Mouse (Mus musculus): ENCODE data around the gene Apoh. TPM values are rescaled to one million over a fixed set of nuclear protein-coding genes. Genes with fewer than 3 reads are reported as not detected.

The Apoh gene
- polyA plus RNA-seq, 1 experiment from 2014 or later: 2.0 TPM

DNA sequence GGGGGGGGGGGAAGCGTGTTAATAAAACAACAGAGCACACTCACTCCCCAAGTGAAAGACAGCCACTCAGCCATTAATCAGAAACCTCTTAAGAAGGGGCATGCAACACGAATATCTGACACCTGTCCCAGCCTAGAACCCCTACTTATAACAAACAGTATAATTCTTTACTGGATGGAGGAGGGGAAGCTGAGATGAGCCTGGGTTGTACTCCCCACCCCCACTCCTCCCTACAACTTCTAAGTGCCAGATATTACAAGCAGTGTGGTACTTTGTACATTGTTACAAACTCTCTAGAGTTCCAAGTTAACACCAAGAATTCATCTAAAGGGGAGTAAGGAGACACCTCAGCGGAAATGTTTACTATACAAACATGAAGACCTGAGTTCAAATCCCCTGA lies 8.5 kb upstream of the Apoh start:
- H3K4me1 ChIP-seq: peaks cover 18% of the 10 kb centered on the region
- H3K27ac ChIP-seq: no peak overlapping the region
- 44% methylated on average over 3 of the region's 3 CpGs for WGBS
- ATAC-seq (ENCODE audit: insufficient number of reproducible peaks, low FRiP score, low TSS enrichment, low read depth): no peak
- no peak overlapping the region for H3K4me3 ChIP-seq
- H3K36me3 ChIP-seq: 0 out of 2 replicates have a peak, but pooled peaks cover 3% of the 10 kb centered on the region
- H3K4me2 ChIP-seq: no peak overlapping the region
- H3K9ac ChIP-seq: no peak overlapping the region
- no peaks in the 10 kb centered on the region for H3K27me3 ChIP-seq
- no peaks in the 10 kb centered on the region for H3K9me3 ChIP-seq

DNA sequence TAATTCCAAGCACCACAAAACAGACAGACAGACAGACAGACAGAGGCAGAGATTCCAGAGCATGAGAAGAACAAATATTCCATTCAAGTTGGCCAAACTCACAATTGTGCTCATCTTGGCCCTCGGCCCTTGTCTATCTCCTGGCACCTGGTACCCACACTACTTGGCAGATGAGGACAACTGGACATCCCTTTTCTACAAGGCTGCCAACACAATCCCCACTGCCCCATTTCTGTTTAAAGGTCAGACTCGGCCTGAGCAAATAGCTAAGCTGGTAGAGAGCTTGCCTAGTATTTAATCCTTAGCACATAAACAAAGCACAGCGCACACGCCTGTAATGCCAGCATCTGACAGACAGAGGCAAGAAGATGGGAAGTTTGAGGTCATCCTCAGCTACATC lies 7.6 kb upstream of the Apoh start:
- Histone ChIP-seq H3K27ac (no peak overlapping the region), H3K9ac (no peak overlapping the region), H3K9me3 (no peaks in the 10 kb centered on the region), H3K4me2 (no peak overlapping the region), H3K4me3 (no peak overlapping the region), H3K4me1 (peaks cover 18% of the 10 kb centered on the region), H3K27me3 (no peaks in the 10 kb centered on the region), H3K36me3 (0 out of 2 replicates have a peak, but pooled peaks cover 3% of the 10 kb centered on the region)
- ATAC-seq (ENCODE audit: insufficient number of reproducible peaks, low FRiP score, low TSS enrichment, low read depth): no peak
- 91% methylated on average over 4 of the region's 4 CpGs for WGBS

DNA sequence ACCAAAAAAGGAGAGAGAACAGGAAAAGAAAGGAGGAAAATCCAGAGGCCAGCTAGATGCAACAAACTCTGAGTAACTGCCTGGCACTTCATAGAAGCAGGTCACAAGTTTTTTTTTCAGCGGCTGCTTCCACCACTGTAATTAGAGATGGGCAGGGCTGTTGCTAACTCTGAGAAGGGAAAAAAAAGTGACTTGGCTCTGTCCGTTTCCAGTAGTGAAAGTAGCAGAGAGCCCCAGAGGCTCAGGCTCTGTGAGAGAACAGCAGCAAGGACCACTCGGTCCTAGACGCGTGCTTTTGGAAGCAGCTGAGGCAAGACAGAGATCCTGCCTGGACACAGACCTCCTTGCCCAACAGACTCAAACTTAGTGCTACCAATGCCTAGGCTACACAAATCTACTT lies 6.7 kb upstream of the Apoh start:
- Histone ChIP-seq H3K27ac (no peak overlapping the region), H3K36me3 (0 out of 2 replicates have a peak, but pooled peaks cover 3% of the 10 kb centered on the region), H3K4me3 (no peak overlapping the region), H3K9ac (no peak overlapping the region), H3K27me3 (no peaks in the 10 kb centered on the region), H3K4me1 (peaks cover 18% of the 10 kb centered on the region), H3K4me2 (no peak overlapping the region), H3K9me3 (no peaks in the 10 kb centered on the region)
- WGBS: 9% methylated on average over 5 of the region's 5 CpGs
- no peak for ATAC-seq (ENCODE audit: insufficient number of reproducible peaks, low FRiP score, low TSS enrichment, low read depth)

DNA sequence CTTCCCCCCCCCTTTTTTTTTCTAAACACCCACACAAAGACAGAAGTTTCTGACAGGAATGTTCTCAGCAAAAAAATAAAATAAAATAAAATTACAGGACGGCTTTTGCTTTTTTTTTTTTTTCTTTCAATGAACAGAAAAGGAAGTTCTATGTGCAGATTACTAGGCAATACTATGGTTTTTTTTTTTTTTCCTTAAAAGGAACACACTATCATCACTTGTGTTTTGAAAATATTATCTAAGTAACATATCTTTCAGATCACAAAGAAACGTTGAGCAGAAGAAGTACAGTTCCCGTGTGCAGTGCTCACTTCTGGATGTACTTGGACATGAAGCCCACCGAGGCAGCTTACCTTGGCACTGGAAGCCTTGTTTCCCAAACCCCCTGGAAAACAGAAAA lies 2.9 kb upstream of the Apoh start:
- H3K36me3 ChIP-seq: 0 out of 2 replicates have a peak, but pooled peaks cover 3% of the 10 kb centered on the region
- no peaks in the 10 kb centered on the region for H3K9me3 ChIP-seq
- no peak overlapping the region for H3K9ac ChIP-seq
- H3K27me3 ChIP-seq: no peaks in the 10 kb centered on the region
- H3K4me3 ChIP-seq: no peak overlapping the region
- no peak overlapping the region for H3K4me2 ChIP-seq
- peaks cover 25% of the 10 kb centered on the region for H3K4me1 ChIP-seq
- no peak overlapping the region for H3K27ac ChIP-seq
- 88% methylated on average over 4 of the region's 4 CpGs for WGBS
- ATAC-seq (ENCODE audit: insufficient number of reproducible peaks, low FRiP score, low TSS enrichment, low read depth): no peak

DNA sequence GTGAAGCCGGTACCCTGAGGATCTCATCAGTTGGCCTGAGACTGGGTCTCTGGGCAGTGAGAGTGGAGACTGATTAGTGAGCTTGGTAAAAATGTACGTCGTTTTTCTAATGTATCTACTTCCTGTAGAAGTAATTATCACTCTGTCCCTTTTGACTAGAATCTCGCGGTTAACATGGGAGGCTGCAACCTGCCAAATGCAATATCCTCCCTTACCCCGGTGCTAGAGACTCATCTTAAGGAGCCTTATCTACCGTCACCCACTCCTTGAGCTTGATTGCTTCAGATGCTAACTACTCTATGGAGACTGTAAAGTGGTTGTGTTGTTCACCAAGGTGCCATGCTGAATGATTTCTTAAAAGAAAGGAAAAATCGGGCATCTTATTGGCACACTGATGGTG lies 1.4 kb upstream of the Apoh start:
- 52% methylated on average over 8 of the region's 8 CpGs for WGBS
- H3K9ac ChIP-seq: no peak overlapping the region

DNA sequence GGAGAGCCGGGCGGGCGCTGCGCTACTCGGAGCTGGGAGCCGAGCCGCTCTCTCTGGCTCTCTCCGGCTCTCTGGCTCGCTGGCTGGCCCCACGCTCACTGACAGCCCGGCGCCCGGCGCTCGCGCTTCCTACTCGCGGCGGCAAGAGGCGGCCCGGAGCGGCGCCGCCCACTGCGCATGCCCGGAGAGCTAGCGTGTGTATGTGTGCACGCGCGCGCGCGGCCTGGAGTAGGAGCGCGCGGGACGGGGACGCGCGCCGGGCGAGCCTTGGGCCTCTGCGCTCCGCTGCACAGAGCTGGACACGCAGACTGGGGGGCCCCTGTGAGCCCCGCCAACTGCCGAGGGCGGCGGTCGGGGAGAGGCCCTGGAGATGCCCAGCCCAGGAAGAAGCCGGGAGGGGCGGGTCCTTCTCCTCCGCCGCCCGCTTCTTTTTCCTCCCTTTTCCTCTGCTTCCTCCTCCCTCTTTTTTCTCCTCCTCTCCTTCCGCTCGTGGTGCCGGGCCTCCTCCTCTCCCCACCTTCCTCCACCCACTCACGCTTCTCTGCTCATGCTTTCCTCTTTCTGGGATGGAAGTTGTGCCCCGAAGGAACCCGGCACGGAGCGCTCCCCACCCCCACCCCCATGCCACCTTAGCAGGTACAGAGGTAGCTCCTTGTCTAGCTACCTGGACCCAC lies 772 bp downstream of the Apoh start, which contains the start of gene Prkca:
Gene Prkca, minus strand, starts transcription at position 140 of the 674 bp plus-strand sequence.
- H3K4me2 ChIP-seq: peak within 1 kb of the TSS; percentile 94
- peak within 1 kb of the TSS; percentile 77 for H3K4me3 ChIP-seq
- H3K9me3 ChIP-seq: no peaks in the 10 kb centered on the region
- peak within 1 kb of the TSS; percentile 86 for H3K27ac ChIP-seq
- H3K9ac ChIP-seq: peak within 1 kb of the TSS; percentile 72
- H3K4me1 ChIP-seq: peaks cover 18% of the 10 kb centered on the region
- H3K27me3 ChIP-seq: 0 out of 2 replicates have a peak, but pooled peaks cover 5% of the 10 kb centered on the region
- ATAC-seq (ENCODE audit: insufficient number of reproducible peaks, low FRiP score, low TSS enrichment, low read depth): peak; percentile 92
- H3K36me3 ChIP-seq: no peaks in the 10 kb centered on the region
- WGBS: under 1% methylated on average over 58 of the region's 63 CpGs

More for the DNA sequence above, 1.4 kb upstream of the Apoh start:
- H3K36me3 ChIP-seq: 0 out of 2 replicates have a peak, but pooled peaks cover 3% of the 10 kb centered on the region
- H3K4me1 ChIP-seq: peaks cover 18% of the 10 kb centered on the region
- no peak for ATAC-seq (ENCODE audit: insufficient number of reproducible peaks, low FRiP score, low TSS enrichment, low read depth)
- H3K4me2 ChIP-seq: peak overlapping the region; percentile 94; the same call in 1 of the 2 replicates
- H3K27ac ChIP-seq: no peak overlapping the region
- H3K27me3 ChIP-seq: 0 out of 2 replicates have a peak, but pooled peaks cover 5% of the 10 kb centered on the region
- H3K9me3 ChIP-seq: no peaks in the 10 kb centered on the region
- peak overlapping the region; percentile 77 for H3K4me3 ChIP-seq

DNA sequence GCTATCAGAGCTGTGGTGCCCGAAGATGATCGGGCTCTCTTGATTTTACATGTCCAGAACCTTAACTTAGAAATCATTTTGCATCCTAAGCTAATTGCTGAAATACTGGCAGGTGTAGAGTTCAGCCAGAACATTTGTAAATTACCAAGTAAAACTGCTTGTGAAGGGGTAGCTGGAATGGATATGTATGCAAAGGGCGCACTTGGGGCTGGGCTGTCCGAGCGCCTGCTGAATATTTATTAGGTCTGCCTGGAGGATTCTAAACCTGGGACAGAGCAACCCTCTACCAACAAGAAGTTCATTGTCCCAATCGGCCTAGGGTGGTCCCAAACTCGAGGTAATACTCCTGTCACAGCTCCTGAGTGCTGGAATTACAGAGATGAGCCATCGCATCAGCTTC lies 1.6 kb downstream of the Apoh start:
- Histone ChIP-seq H3K9ac (no peak overlapping the region), H3K4me1 (peaks cover 18% of the 10 kb centered on the region), H3K36me3 (no peaks in the 10 kb centered on the region), H3K4me3 (peak overlapping the region; percentile 77), H3K27me3 (0 out of 2 replicates have a peak, but pooled peaks cover 5% of the 10 kb centered on the region), H3K4me2 (peak overlapping the region; percentile 94), H3K27ac (0 out of 2 replicates have a peak overlapping the region, but pooled peaks have one; percentile 86), H3K9me3 (no peaks in the 10 kb centered on the region)
- WGBS: 57% methylated on average over 8 of the region's 8 CpGs
- no peak for ATAC-seq (ENCODE audit: insufficient number of reproducible peaks, low FRiP score, low TSS enrichment, low read depth)

DNA sequence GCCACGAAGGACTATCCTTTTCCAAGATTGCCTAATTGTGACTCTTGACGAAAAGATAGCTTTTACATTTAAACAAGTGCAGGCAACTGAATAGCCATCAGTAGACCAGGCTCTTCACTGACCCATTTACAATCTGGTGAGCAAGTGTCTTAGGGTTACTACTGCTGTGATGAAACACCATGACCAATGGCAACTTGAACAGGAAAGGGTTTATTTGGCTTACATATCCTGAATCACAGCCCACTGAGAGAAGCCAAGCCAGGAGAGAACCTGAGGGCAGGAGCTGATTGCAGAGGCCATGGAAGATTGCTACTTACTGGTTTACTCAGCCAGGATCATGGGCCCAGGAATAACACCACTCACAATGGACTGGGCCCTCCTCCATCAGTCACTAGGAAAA lies 2.2 kb downstream of the Apoh start:
- H3K4me2 ChIP-seq: no peak overlapping the region
- H3K27ac ChIP-seq: no peak overlapping the region
- H3K9ac ChIP-seq: no peak overlapping the region
- H3K9me3 ChIP-seq: no peaks in the 10 kb centered on the region
- H3K4me3 ChIP-seq: no peak overlapping the region
- peaks cover 18% of the 10 kb centered on the region for H3K4me1 ChIP-seq
- H3K36me3 ChIP-seq: no peaks in the 10 kb centered on the region
- WGBS: 91% methylated on average over 2 of the region's 2 CpGs
- ATAC-seq (ENCODE audit: insufficient number of reproducible peaks, low FRiP score, low TSS enrichment, low read depth): no peak
- 0 out of 2 replicates have a peak, but pooled peaks cover 5% of the 10 kb centered on the region for H3K27me3 ChIP-seq

DNA sequence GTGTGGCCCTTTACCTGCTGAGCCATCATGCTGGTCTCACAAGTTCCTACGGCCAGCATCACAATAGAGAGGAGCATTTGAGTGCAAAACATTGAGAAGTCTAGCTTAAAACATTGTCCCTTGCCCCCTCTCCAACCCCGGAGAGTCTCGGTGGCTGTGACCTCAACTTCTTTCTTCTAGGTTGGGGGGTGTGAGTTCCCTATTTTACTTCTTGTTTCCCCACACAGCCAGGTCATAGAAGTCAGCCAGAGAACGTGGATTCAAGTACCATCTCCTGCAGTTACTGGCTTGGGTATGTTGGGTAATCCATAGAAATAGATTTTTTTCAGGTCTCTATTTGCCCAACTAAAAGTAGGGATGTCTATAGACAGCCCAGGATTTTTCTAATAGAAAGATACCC lies 7.6 kb downstream of the Apoh start:
- H3K27me3 ChIP-seq: 0 out of 2 replicates have a peak, but pooled peaks cover 5% of the 10 kb centered on the region
- no peaks in the 10 kb centered on the region for H3K9me3 ChIP-seq
- 86% methylated on average over 4 of the region's 4 CpGs for WGBS
- no peak overlapping the region for H3K4me2 ChIP-seq
- H3K27ac ChIP-seq: no peak overlapping the region
- no peak overlapping the region for H3K4me3 ChIP-seq
- no peak overlapping the region for H3K9ac ChIP-seq
- H3K4me1 ChIP-seq: no peaks in the 10 kb centered on the region
- no peaks in the 10 kb centered on the region for H3K36me3 ChIP-seq
- ATAC-seq (ENCODE audit: insufficient number of reproducible peaks, low FRiP score, low TSS enrichment, low read depth): no peak

DNA sequence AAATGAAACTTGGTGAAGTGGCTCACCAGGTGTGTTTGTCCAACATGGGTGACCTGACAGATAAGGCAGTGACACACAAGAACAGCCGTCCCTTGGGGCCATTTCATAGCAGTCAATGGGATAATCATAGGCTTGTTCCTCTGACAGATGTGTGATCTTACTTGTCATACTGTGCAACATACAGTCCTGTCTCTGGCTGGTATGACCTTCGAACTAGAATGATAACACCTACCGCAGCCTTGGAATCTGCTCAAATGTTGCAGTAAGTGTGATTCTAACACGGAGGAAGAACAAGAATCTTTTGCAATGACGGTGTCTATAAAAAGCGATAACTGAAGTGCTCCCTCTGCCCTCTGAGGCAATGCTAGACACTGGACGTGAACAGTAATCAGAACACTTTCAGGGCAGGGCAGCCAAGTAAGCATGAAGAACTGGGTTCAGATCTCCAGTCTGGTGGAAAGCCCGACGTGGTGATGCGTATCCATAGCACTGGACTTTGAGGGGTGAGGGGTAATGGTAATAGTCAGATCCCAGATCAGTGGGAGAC lies 9.8 kb downstream of the Apoh start:
- H3K4me3 ChIP-seq: no peak overlapping the region
- WGBS: 88% methylated on average over 10 of the region's 10 CpGs
- no peak overlapping the region for H3K4me2 ChIP-seq
- no peak overlapping the region for H3K27ac ChIP-seq
- no peak for ATAC-seq (ENCODE audit: insufficient number of reproducible peaks, low FRiP score, low TSS enrichment, low read depth)
- H3K9me3 ChIP-seq: no peaks in the 10 kb centered on the region
- no peak overlapping the region for H3K9ac ChIP-seq
- H3K27me3 ChIP-seq: no peaks in the 10 kb centered on the region
- H3K36me3 ChIP-seq: no peaks in the 10 kb centered on the region
- no peaks in the 10 kb centered on the region for H3K4me1 ChIP-seq

DNA sequence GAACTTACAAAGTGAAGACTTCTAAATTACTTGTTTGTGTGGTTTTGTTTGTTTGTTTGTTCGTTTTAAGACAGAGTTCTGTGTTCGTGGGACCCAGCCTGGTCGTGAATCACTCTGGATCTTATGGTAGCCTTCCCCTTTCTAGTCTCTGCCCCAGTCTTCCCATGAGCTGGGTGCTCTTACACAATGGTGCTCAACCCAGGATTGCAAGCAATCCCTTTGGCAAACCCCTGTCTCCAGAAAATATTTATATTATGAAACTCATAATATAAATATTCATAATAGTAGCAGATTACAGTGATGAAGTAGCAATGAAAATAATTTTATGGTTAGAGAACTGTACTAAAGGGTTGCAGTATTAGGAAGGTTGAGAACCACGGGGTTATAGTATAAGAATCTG lies 12.9 kb downstream of the Apoh start:
- Histone ChIP-seq H3K9me3 (no peaks in the 10 kb centered on the region), H3K36me3 (no peaks in the 10 kb centered on the region), H3K4me2 (no peak overlapping the region), H3K27me3 (no peaks in the 10 kb centered on the region), H3K4me1 (no peaks in the 10 kb centered on the region), H3K4me3 (no peak overlapping the region), H3K9ac (no peak overlapping the region), H3K27ac (no peak overlapping the region)
- ATAC-seq (ENCODE audit: insufficient number of reproducible peaks, low FRiP score, low TSS enrichment, low read depth): no peak
- WGBS: 71% methylated on average over 4 of the region's 4 CpGs

DNA sequence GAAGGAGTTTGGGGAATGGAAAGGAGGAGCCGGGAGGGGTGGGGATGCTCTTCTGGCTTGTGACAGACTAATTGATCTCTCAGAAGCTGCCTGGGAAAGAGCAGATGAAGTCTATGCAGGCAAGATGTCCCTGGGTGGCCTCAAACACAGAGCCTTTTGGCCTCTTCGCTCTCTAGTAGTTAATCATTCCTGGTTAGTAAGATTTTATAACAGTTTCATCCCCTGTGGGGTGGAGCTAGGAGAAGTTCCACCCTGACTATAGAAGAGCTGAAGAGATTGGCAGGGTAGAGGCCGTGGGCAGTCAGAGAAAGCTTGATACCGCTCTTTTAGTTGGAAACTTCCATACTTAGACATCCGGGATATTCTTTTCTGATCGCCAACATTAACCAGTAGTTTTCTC lies 15.8 kb downstream of the Apoh start:
- H3K27ac ChIP-seq: no peak overlapping the region
- no peak overlapping the region for H3K4me3 ChIP-seq
- no peaks in the 10 kb centered on the region for H3K27me3 ChIP-seq
- no peak for ATAC-seq (ENCODE audit: insufficient number of reproducible peaks, low FRiP score, low TSS enrichment, low read depth)
- no peaks in the 10 kb centered on the region for H3K9me3 ChIP-seq
- 0 out of 2 replicates have a peak, but pooled peaks cover under 1% of the 10 kb centered on the region for H3K4me1 ChIP-seq
- no peaks in the 10 kb centered on the region for H3K36me3 ChIP-seq
- no peak overlapping the region for H3K9ac ChIP-seq
- no peak overlapping the region for H3K4me2 ChIP-seq
- 73% methylated on average over 6 of the region's 6 CpGs for WGBS

Measured in limb, embryonic 15.5 days (tissue).